Mouse (Mus musculus): ENCODE results near the gene Fstl4. TPM values are rescaled to one million over a fixed set of nuclear protein-coding genes. Genes with fewer than 3 reads are reported as not detected.

Gene Fstl4
- total RNA-seq, 2 experiments from 2014 or later = 12.4 to 13.9 TPM

DNA sequence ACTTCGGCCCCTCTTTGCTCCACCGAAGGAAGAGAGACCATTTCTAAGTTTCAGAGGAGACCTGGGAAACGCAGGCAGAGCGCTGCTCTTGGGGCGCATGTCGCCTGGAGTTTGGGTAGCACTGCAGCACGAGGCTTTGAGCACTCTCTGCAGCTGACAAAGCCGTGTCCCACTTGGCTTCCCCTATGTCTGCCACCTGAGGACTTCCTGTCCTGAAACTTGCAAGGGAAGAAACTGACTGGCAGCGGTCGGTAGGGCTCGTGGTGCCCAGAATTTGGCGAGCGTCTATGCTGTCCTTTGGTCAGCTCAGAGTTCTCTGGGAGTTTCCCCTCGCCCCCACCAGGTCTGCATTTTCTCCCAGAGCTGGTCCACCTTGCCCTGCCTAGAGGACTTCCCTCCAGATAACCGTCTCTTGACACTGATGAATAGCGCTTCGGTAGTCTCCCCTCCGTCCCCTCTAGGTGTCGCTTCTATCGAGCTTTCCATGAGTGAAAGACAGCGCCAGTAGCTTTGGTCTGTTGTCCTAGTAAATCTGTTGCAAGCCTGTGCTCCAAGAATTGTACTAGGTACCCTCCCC lies 1.3 kb downstream of the Fstl4 start:
- DNase-seq (ENCODE audit: extremely low spot score in 1 of 2, low spot score in 1 of 2) = peak; percentile 35 to 44

GRCm38 (mm10) chr11:52767921-52768320 lies 3.5 kb downstream of the Fstl4 start:
- DNase-seq (ENCODE audit: extremely low spot score in 1 of 2, low spot score in 1 of 2) = no peak

DNA sequence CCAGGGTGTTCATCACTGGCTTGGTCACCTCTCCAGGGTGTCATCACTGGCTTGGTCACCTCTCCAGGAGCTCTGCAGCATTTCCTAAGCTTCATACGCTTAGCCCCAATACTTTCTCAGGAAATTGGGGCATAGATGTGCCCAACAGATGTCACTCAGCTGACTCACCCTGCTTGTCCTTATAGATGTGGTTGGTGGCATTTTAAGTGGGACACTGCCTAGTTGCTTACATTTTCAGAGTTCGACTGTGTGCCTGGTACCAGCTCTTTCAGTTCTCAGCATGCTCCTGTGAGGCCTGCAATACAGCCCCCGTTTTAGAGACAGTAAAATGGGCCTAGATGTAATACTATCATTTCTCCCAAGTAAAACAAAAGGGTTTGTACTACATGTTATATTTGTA lies 8.6 kb downstream of the Fstl4 start:
- DNase-seq (ENCODE audit: extremely low spot score in 1 of 2, low spot score in 1 of 2) = no peak

DNA sequence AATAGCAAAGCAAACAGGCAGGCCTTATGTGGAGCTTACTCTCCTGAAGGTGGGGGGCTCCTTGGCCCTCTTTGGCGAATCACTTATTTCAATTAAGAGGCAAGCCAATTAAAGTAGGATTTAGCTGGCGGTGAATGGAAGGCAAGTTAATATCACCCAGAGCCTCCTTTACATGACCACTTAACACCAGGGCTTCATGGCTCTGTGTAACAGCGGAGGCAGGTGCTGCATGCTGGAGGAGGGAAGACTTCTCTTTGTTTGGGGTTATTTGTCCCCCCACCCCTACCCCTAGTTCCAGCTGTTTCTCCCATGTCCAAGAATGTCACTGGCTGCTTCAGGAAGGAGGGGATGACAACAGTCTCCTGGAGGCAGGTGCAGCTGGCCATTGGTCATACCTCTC lies 10.9 kb downstream of the Fstl4 start:
- no peak for DNase-seq (ENCODE audit: extremely low spot score in 1 of 2, low spot score in 1 of 2)

GRCm38 (mm10) chr11:52782426-52782825 lies 18.0 kb downstream of the Fstl4 start:
- no peak for DNase-seq (ENCODE audit: extremely low spot score in 1 of 2, low spot score in 1 of 2)

- no peak for DNase-seq (ENCODE audit: extremely low spot score in 1 of 2, low spot score in 1 of 2)
Observed at GRCm38 (mm10) chr11:52794331-52794730, 29.9 kb downstream of the Fstl4 start.

GRCm38 (mm10) chr11:52809542-52809941 lies 45.1 kb downstream of the Fstl4 start:
- no peak for DNase-seq (ENCODE audit: extremely low spot score in 1 of 2, low spot score in 1 of 2)

DNA sequence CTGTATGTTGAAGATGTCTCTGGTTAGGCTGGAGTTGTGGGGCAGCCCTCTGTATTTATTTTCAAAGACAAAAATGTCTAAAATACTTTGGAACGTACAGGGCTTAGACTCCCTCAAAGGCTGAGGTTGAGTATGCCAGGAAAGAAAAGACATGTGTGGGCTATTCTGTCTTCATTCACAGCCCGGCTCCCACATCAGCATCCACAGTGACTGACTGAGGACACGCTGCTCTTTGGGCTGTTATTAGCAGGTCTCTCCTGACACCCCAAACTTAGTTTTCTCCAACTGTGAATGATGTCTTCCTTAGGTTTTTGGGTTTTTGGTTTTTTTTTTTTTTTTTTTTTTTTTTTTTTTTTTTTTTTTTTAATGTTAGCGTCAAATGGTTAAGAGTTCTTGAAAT lies 51.6 kb downstream of the Fstl4 start:
- DNase-seq (ENCODE audit: extremely low spot score in 1 of 2, low spot score in 1 of 2) = no peak

DNA sequence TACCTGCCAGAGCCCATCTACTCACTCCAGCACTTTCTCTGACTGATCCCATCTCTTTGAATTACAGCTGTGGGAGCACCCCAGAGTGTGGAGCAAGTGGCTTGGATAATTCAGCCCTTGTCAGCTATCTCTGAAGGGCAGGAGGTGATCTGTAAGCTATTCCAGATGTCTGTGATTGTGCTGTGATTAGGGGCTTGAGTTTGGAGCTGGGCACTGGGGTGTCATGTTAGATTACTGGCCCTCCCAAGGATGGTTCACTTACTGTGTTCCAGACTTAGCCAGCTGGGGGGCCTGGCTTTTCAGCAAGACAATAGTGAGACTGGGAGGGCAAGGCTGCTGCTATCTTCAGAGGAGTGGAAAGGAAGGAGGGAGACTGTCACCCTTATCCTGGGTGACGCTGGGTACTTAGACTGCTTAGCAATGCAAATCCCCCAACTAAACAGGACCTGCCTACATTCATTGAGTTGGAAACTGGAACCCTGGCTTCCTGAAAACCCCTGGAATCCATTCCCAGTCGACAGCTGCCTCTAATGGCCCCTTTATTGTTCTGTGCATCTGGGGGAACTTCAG lies 56.0 kb downstream of the Fstl4 start:
- DNase-seq (ENCODE audit: extremely low spot score in 1 of 2, low spot score in 1 of 2) = no peak

DNA sequence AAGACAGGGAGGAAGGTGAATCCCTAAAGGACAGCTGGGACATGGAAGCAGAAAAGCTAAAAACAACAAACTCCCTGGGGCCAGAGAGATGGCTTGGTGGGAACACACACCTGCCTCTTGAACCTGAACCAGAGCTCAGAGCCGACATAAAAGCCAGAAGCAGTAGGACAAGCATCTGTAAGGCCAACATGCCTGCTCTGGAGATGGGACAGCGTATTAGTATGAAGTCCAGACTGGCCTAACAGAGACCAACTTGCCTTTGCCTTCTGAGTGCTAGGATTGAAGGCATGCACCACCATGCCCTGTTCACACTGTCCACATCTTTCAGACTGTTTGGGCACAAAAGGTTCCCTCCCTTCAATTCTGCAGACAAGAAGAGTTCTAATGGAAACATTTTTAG lies 62.2 kb downstream of the Fstl4 start:
- no peak for DNase-seq (ENCODE audit: extremely low spot score in 1 of 2, low spot score in 1 of 2)

- no peak for DNase-seq (ENCODE audit: extremely low spot score in 1 of 2, low spot score in 1 of 2)
Observed at GRCm38 (mm10) chr11:52831631-52832310, 67.3 kb downstream of the Fstl4 start.

DNA sequence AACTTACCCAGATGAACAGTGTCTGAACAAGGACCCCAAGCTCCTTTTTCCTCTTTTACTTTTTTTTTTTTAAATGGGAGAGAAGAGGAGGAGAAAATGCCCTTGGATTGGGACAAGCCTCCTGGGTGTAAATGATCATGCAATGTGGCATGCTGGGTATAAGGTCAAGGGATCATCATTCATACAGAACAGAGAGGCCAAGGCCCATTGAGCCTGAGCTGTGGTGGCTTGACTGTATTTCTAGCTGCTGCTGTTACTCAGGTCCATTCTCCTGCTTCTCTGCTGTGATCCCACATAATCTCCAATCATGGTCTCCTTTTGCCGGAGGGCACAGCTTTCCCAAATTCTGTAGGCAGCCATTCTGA lies 67.9 kb downstream of the Fstl4 start:
- DNase-seq (ENCODE audit: extremely low spot score in 1 of 2, low spot score in 1 of 2) = no peak

DNA sequence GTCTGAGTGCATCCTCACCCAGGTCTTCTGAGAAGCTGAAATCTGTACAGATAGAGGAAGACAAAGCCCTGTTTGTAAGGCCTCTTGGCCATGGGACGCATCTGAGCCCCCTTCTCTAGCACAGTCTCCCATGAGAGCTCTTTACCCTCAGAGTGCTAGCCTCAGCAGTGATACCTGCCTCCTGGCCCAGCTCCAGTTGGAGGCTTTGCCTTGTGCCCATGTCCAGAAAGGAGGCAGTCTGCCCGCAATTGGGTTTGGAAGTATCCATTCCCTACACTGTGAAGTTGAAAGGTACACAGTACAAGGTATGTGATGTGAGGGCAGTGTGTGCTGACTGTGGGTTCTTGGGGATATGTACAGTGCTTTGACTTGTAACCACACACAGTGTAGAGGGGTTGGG lies 84.3 kb downstream of the Fstl4 start:
- DNase-seq (ENCODE audit: extremely low spot score in 1 of 2, low spot score in 1 of 2) = no peak

- DNase-seq (ENCODE audit: extremely low spot score in 1 of 2, low spot score in 1 of 2) = no peak
Observed at GRCm38 (mm10) chr11:52850071-52850470, 85.6 kb downstream of the Fstl4 start.

DNA sequence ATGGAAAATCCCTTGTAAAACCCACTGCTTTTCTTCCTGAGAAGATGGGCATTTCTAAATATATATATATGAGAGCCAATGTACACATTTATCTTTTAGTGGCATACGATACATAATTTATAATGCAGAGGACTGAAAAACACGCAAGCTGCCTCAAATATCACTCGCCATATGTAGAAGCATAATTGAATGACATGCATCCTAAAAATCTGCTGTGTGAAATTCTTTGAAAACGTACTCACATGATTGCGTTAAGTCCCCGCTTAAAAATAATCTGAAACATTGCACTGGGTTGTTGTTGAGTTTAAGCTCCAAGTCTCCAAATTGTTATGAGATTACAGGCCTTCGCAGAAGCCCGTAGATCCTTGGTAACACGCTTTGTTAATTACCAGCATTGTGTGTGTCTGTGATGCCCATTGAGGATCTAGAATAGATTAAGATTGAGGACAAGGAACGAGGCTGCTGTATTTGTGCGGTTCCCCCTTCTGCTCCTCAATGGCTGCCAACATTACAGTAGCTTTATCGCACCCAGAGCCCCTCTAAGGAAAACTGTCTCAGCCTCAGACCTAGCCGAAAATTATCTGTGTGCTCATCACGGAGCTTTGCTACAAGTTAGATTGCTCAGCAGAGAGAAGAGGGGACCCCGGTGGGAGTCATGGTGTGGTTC lies 108.5 kb downstream of the Fstl4 start:
- DNase-seq (ENCODE audit: extremely low spot score in 1 of 2, low spot score in 1 of 2) = no peak

- no peak for DNase-seq (ENCODE audit: extremely low spot score in 1 of 2, low spot score in 1 of 2)
Observed at GRCm38 (mm10) chr11:52875916-52876765, 111.7 kb downstream of the Fstl4 start.

- DNase-seq (ENCODE audit: extremely low spot score in 1 of 2, low spot score in 1 of 2) = no peak
Observed at GRCm38 (mm10) chr11:52877662-52878061, 113.2 kb downstream of the Fstl4 start.

DNA sequence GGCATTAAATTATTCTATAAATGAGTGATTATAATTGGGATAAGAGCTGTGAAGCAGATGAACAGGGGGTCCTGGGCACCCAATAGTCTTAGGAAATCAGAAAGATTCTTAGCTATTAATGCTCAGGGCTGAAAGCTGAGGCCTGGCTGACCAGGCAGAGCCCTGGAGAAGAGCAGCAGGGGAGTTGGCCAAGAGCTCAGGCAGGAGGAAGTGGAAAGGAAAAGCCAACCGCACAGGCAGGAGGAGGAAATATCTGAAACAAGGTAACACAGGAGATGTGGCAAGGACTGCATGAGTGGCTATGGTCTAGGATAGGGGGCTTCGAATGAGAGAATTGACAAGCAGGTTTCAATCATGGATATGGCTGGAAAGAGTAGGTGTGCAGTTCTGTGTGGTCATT lies 115.5 kb downstream of the Fstl4 start:
- DNase-seq (ENCODE audit: extremely low spot score in 1 of 2, low spot score in 1 of 2) = no peak

GRCm38 (mm10) chr11:52886559-52887303 lies 122.3 kb downstream of the Fstl4 start:
- no peak for DNase-seq (ENCODE audit: extremely low spot score in 1 of 2, low spot score in 1 of 2)

GRCm38 (mm10) chr11:52888150-52888549 lies 123.7 kb downstream of the Fstl4 start:
- no peak for DNase-seq (ENCODE audit: extremely low spot score in 1 of 2, low spot score in 1 of 2)

Measured in layer of hippocampus, postnatal 25 days (tissue).